Mouse (Mus musculus) forebrain, embryonic 16.5 days (tissue): ENCODE measurements around the gene Ccdc142. TPM values are rescaled to one million over a fixed set of nuclear protein-coding genes. Genes with fewer than 3 reads are reported as not detected.

Experiments used
- ATAC-seq: fragments of 200-750 bp; cut with Nextera tagmentation; 2 replicates; pipeline ENCODE4 v1.8.0; 2017; ENCODE audit warnings: mild to moderate bottlenecking, moderate library complexity
- H3K27ac ChIP-seq: fragments of 300-500 bp; sonication (generic); 2 replicates; pipeline ENCODE4 v1.5.1; 2014; ENCODE audit warnings: low read length, control low read depth
- H3K27me3 ChIP-seq: fragments of 300-500 bp; sonication (generic); replicated peaks from 2 replicates; pipeline ENCODE4 v1.6.1; 2014; ENCODE audit warnings: low read length; ENCODE audit not compliant: control insufficient read depth, insufficient read depth
- H3K36me3 ChIP-seq: fragments of 300-500 bp; sonication (generic); 2 replicates; pipeline ENCODE4 v1.6.1; 2014; ENCODE audit not compliant: control insufficient read depth, insufficient read depth
- H3K4me1 ChIP-seq: fragments of 300-500 bp; sonication (generic); replicated peaks from 2 replicates; pipeline ENCODE4 v1.6.1; 2014; ENCODE audit warnings: low read length; ENCODE audit not compliant: control insufficient read depth, insufficient read depth
- H3K4me2 ChIP-seq: fragments of 300-500 bp; sonication (generic); 2 replicates; pipeline ENCODE4 v1.6.1; 2014; ENCODE audit warnings: mild to moderate bottlenecking, low read length, control low read depth
- H3K4me3 ChIP-seq: fragments of 300-500 bp; sonication (generic); replicated peaks from 2 replicates; pipeline ENCODE4 v1.5.1; 2014; ENCODE audit warnings: mild to moderate bottlenecking, low read length, control low read depth
- H3K9ac ChIP-seq: fragments of 300-500 bp; sonication (generic); replicated peaks from 2 replicates; pipeline ENCODE4 v1.6.1; 2014; ENCODE audit warnings: low read depth, low read length, control low read depth
- H3K9me3 ChIP-seq: fragments of 300-500 bp; sonication (generic); 2 replicates; pipeline ENCODE4 v1.6.1; 2016; ENCODE audit warnings: low read length; ENCODE audit not compliant: control insufficient read depth
- WGBS: fragments of 180-500 bp; shearing (Covaris S2); extraction: QIAGEN DNeasy Blood & Tissue Kit; methylation state at CpG from one replicate; pipeline ENCODE4 v1.1.7; 2014; 5-methylcytosine and 5-hydroxymethylcytosine counted together
- polyA plus RNA-seq: library from polyadenylated mRNA; unstranded; fragments of >200 nt; fragmentation: Nextera tagmentation; extraction: Ambion mirVana; gene quantifications from 2 replicates; pipeline ENCODE4 v1.2.1, GENCODE M21; 2015

Gene Ccdc142
- polyA plus RNA-seq, 1 experiment from 2014 or later = 4.3 TPM

- WGBS = 2% methylated on average over 36 of the region's 48 CpGs
- peak; percentile 19 for ATAC-seq
- Histone ChIP-seq H3K36me3 (peaks cover 13% of the 10 kb centered on the region; the same call in 1 of the 2 replicates), H3K4me3 (peak overlapping the region; percentile 90), H3K9me3 (no peaks in the 10 kb centered on the region), H3K4me2 (peak overlapping the region; percentile 97), H3K27me3 (no peaks in the 10 kb centered on the region), H3K27ac (peak overlapping the region; percentile 71), H3K4me1 (peaks cover 37% of the 10 kb centered on the region), H3K9ac (peak overlapping the region; percentile 94)
These were observed 14.4 kb downstream of the Ccdc142 start for GRCm38 (mm10) chr6:83115682-83116372.

- peak overlapping the region; percentile 90 for H3K4me3 ChIP-seq
- H3K9me3 ChIP-seq = no peaks in the 10 kb centered on the region
- peaks cover 13% of the 10 kb centered on the region; the same call in 1 of the 2 replicates for H3K36me3 ChIP-seq
- ATAC-seq = no peak
- WGBS = 80% methylated on average over 11 of the region's 11 CpGs
- no peak overlapping the region for H3K27ac ChIP-seq
- no peaks in the 10 kb centered on the region for H3K27me3 ChIP-seq
- H3K4me1 ChIP-seq = peaks cover 37% of the 10 kb centered on the region
- peak overlapping the region; percentile 97 for H3K4me2 ChIP-seq
- peak overlapping the region; percentile 94 for H3K9ac ChIP-seq
These were observed 15.2 kb downstream of the Ccdc142 start for GRCm38 (mm10) chr6:83116373-83117164.

DNA sequence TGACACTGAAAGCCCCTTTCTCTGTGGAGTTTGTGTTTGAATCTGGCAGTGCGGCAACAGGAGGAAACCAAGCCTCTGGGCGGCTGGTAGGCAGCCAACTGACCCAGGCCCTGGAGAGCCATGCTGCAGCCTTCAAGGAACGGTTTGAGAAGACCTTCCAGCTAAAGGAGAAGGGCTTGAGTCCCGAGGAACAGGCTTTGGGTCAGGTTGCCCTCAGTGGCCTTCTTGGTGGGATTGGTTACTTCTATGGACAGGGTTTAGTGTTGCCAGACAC, 15.7 kb downstream of the Ccdc142 start:
- peaks cover 13% of the 10 kb centered on the region; the same call in 1 of the 2 replicates for H3K36me3 ChIP-seq
- 83% methylated on average over 4 of the region's 4 CpGs for WGBS
- no peak overlapping the region for H3K9ac ChIP-seq
- H3K27me3 ChIP-seq = no peaks in the 10 kb centered on the region
- no peak overlapping the region for H3K4me2 ChIP-seq
- peaks cover 37% of the 10 kb centered on the region for H3K4me1 ChIP-seq
- no peak overlapping the region for H3K4me3 ChIP-seq
- no peak overlapping the region for H3K27ac ChIP-seq
- no peak for ATAC-seq
- no peaks in the 10 kb centered on the region for H3K9me3 ChIP-seq

- Histone ChIP-seq H3K9me3 (no peaks in the 10 kb centered on the region), H3K4me3 (no peak overlapping the region), H3K4me2 (no peak overlapping the region), H3K27me3 (no peaks in the 10 kb centered on the region), H3K27ac (no peak overlapping the region), H3K4me1 (peaks cover 41% of the 10 kb centered on the region), H3K36me3 (peaks cover 13% of the 10 kb centered on the region; the same call in 1 of the 2 replicates), H3K9ac (no peak overlapping the region)
- 91% methylated on average over 13 of the region's 13 CpGs for WGBS
- ATAC-seq = no peak
These were observed 16.2 kb downstream of the Ccdc142 start for GRCm38 (mm10) chr6:83117616-83118015.

- Histone ChIP-seq H3K4me2 (no peak overlapping the region), H3K4me1 (peaks cover 47% of the 10 kb centered on the region), H3K9ac (no peak overlapping the region), H3K36me3 (peaks cover 13% of the 10 kb centered on the region; the same call in 1 of the 2 replicates), H3K9me3 (no peaks in the 10 kb centered on the region), H3K27ac (no peak overlapping the region), H3K27me3 (no peaks in the 10 kb centered on the region), H3K4me3 (no peak overlapping the region)
- ATAC-seq = no peak
- WGBS = 78% methylated on average over 11 of the region's 11 CpGs
These were observed 17.0 kb downstream of the Ccdc142 start for GRCm38 (mm10) chr6:83118369-83118768.

- no peaks in the 10 kb centered on the region for H3K27me3 ChIP-seq
- H3K36me3 ChIP-seq = peaks cover 13% of the 10 kb centered on the region; the same call in 1 of the 2 replicates
- no peak overlapping the region for H3K27ac ChIP-seq
- H3K4me2 ChIP-seq = no peak overlapping the region; the same call in 1 of the 2 replicates
- no peaks in the 10 kb centered on the region for H3K9me3 ChIP-seq
- ATAC-seq = no peak
- no peak overlapping the region for H3K4me3 ChIP-seq
- H3K9ac ChIP-seq = no peak overlapping the region; the same call in 1 of the 2 replicates
- WGBS = 83% methylated on average over 14 of the region's 14 CpGs
- peaks cover 54% of the 10 kb centered on the region for H3K4me1 ChIP-seq
These were observed 17.7 kb downstream of the Ccdc142 start for GRCm38 (mm10) chr6:83118825-83119733.

DNA sequence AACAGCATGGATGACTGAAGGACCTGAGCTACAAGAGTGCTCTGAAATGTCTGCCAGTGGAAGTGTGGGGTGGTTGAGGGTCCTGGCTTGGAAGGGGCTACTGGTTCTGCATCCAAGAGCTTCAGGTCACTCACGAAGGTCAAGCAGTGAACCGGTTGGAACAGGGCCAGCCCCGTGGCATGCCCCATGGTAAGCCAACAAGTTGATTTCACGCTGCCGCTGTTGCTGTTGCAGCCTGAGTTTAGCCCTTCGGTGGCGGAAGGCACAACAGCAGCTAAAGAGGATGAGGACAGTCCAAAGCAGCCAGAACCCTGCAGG, 18.3 kb downstream of the Ccdc142 start:
- no peak for ATAC-seq
- Histone ChIP-seq H3K4me3 (no peak overlapping the region), H3K9ac (peak overlapping the region; percentile 97), H3K27me3 (no peaks in the 10 kb centered on the region), H3K4me1 (peaks cover 55% of the 10 kb centered on the region), H3K4me2 (peak overlapping the region; percentile 79), H3K36me3 (peaks cover 13% of the 10 kb centered on the region; the same call in 1 of the 2 replicates), H3K27ac (no peak overlapping the region), H3K9me3 (no peaks in the 10 kb centered on the region)
- WGBS = 86% methylated on average over 7 of the region's 7 CpGs

DNA sequence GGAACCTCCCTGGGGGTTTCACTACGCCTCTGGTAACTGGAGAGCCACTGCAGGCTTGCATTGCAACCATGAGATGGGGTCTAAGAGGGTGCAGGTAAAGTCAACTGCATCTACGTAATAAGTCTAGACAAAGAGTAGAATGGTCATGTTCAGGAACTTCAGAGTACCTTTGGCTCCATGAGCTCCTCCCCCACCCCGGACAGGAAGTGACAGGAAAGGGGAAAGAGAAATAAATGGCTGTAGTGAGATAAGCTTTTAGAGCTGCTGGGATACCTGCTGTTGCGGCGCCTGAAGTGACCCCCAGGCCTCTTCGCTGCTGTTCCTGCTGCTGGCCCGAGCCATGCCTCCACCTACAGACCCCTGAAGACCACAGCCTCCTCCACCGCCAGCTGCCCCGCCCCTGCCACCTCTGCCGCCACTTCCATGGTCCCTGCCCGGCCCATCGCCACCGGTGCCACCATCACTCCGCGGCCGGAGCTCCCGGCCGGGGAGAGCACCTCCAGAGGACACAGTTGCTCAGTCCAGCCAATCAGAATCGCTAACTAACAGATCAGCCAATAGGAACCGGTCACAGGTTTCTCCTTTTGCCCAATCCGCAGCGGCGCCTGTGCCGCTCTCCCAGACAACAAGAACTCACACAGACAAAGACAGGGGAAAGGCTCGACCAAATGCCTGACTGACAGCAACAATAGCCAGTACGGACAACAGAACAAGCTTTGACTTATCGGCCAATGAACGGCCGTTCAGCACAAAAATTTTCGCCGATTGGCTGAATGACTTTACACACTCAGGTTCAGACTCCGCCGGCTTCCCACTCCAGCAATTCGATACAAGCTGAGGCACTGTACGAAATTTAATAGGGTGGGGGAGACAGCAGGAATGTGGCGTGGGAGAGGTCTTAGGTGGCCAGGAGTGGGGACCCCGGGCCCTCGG, 19.8 kb downstream of the Ccdc142 start, which contains the start of gene Wbp1:
TSS of gene Wbp1 (minus strand) at position 630 of the 933 bp plus-strand sequence.
- Histone ChIP-seq H3K9me3 (no peaks in the 10 kb centered on the region), H3K9ac (peak within 1 kb of the TSS; percentile 97), H3K4me3 (peak within 1 kb of the TSS; percentile 86), H3K4me1 (peaks cover 48% of the 10 kb centered on the region), H3K4me2 (peak within 1 kb of the TSS; percentile 98), H3K27ac (peak within 1 kb of the TSS; percentile 98), H3K27me3 (no peaks in the 10 kb centered on the region), H3K36me3 (peaks cover 13% of the 10 kb centered on the region; the same call in 1 of the 2 replicates)
- peak; percentile 96 for ATAC-seq
- WGBS = under 1% methylated on average over 38 of the region's 38 CpGs
